Mouse (Mus musculus): Measurements from ENCODE around the gene Arntl. TPM values are rescaled to one million over a fixed set of nuclear protein-coding genes. Genes with fewer than 3 reads are reported as not detected.

Arntl gene
- total and polyA plus RNA-seq, 2 experiments from 2014 or later, result 21.1 to 29.7 TPM

GRCm38 (mm10) chr7:113241901-113242661 lies 34.8 kb downstream of the Arntl start:
- Histone ChIP-seq H3K9ac (replicated peaks; ENCODE audit: low read length, poor library complexity, severe bottlenecking) (no peak overlapping the region), H3K4me1 (ENCODE audit: insufficient read depth, low read length) (peaks cover 3% of the 10 kb centered on the region), H3K27ac (ENCODE audit: low read depth, low read length) (no peak overlapping the region), H3K9me3 (ENCODE audit: low read length) (no peaks in the 10 kb centered on the region), H3K27me3 (ENCODE audit: insufficient read depth, low read length) (no peaks in the 10 kb centered on the region), H3K4me3 (ENCODE audit: low read depth, low read length) (no peak overlapping the region), H3K36me3 (ENCODE audit: insufficient read depth, low read length) (no peaks in the 10 kb centered on the region), H3K4me2 (ENCODE audit: low read depth, low read length, poor library complexity, severe bottlenecking) (no peak overlapping the region)
- TF ChIP-seq CTCF (IDR thresholded peaks at IDR 0.05), result no peak
- WGBS, result 75% methylated on average over 12 of the region's 12 CpGs
- peak; percentile 52 for DNase-seq (ENCODE audit: low spot score)
- no peak for ATAC-seq (ENCODE audit: low FRiP score)

- H3K36me3 ChIP-seq (ENCODE audit: insufficient read depth, low read length), result no peaks in the 10 kb centered on the region
- no peak overlapping the region for H3K4me2 ChIP-seq (ENCODE audit: low read depth, low read length, poor library complexity, severe bottlenecking)
- DNase-seq (ENCODE audit: low spot score), result peak; percentile 68
- no peak for ATAC-seq (ENCODE audit: low FRiP score)
- H3K27ac ChIP-seq (ENCODE audit: low read depth, low read length), result no peak overlapping the region
- H3K4me3 ChIP-seq (ENCODE audit: low read depth, low read length), result no peak overlapping the region
- no peaks in the 10 kb centered on the region for H3K27me3 ChIP-seq (ENCODE audit: insufficient read depth, low read length)
- 66% methylated on average over 6 of the region's 6 CpGs for WGBS
- peaks cover 3% of the 10 kb centered on the region for H3K4me1 ChIP-seq (ENCODE audit: insufficient read depth, low read length)
- no peak for TF ChIP-seq CTCF (IDR thresholded peaks at IDR 0.05)
- no peaks in the 10 kb centered on the region for H3K9me3 ChIP-seq (ENCODE audit: low read length)
- no peak overlapping the region for H3K9ac ChIP-seq (replicated peaks; ENCODE audit: low read length, poor library complexity, severe bottlenecking)
These were observed 35.4 kb downstream of the Arntl start for GRCm38 (mm10) chr7:113242688-113243087.

- Histone ChIP-seq H3K4me1 (ENCODE audit: insufficient read depth, low read length) (peaks cover 16% of the 10 kb centered on the region), H3K27ac (ENCODE audit: low read depth, low read length) (no peak overlapping the region), H3K9me3 (ENCODE audit: low read length) (no peaks in the 10 kb centered on the region), H3K27me3 (ENCODE audit: insufficient read depth, low read length) (no peaks in the 10 kb centered on the region), H3K4me3 (ENCODE audit: low read depth, low read length) (no peak overlapping the region), H3K4me2 (ENCODE audit: low read depth, low read length, poor library complexity, severe bottlenecking) (no peak overlapping the region), H3K36me3 (ENCODE audit: insufficient read depth, low read length) (no peaks in the 10 kb centered on the region), H3K9ac (replicated peaks; ENCODE audit: low read length, poor library complexity, severe bottlenecking) (no peak overlapping the region)
- DNase-seq (ENCODE audit: low spot score) (no peak), ATAC-seq (ENCODE audit: low FRiP score) (no peak)
- whole genome bisulfite sequencing, result 83% methylated on average over 5 of the region's 5 CpGs
- TF ChIP-seq CTCF (IDR thresholded peaks at IDR 0.05), result no peak
These were observed 37.9 kb downstream of the Arntl start for GRCm38 (mm10) chr7:113245144-113245543.

GRCm38 (mm10) chr7:113246512-113246911 lies 39.2 kb downstream of the Arntl start:
- no peak for DNase-seq (ENCODE audit: low spot score)
- H3K9ac ChIP-seq (replicated peaks; ENCODE audit: low read length, poor library complexity, severe bottlenecking), result no peak overlapping the region
- H3K4me1 ChIP-seq (ENCODE audit: insufficient read depth, low read length), result peaks cover 23% of the 10 kb centered on the region
- no peak overlapping the region for H3K27ac ChIP-seq (ENCODE audit: low read depth, low read length)
- no peak for ATAC-seq (ENCODE audit: low FRiP score)
- no peak overlapping the region for H3K4me3 ChIP-seq (ENCODE audit: low read depth, low read length)
- TF ChIP-seq CTCF (IDR thresholded peaks at IDR 0.05), result no peak
- 88% methylated on average over 4 of the region's 4 CpGs for WGBS
- H3K36me3 ChIP-seq (ENCODE audit: insufficient read depth, low read length), result no peaks in the 10 kb centered on the region
- H3K4me2 ChIP-seq (ENCODE audit: low read depth, low read length, poor library complexity, severe bottlenecking), result no peak overlapping the region
- no peaks in the 10 kb centered on the region for H3K9me3 ChIP-seq (ENCODE audit: low read length)
- no peaks in the 10 kb centered on the region for H3K27me3 ChIP-seq (ENCODE audit: insufficient read depth, low read length)

- no peak for TF ChIP-seq CTCF (IDR thresholded peaks at IDR 0.05)
- no peaks in the 10 kb centered on the region for H3K9me3 ChIP-seq (ENCODE audit: low read length)
- DNase-seq (ENCODE audit: low spot score) (no peak), ATAC-seq (ENCODE audit: low FRiP score) (no peak)
- no peaks in the 10 kb centered on the region for H3K36me3 ChIP-seq (ENCODE audit: insufficient read depth, low read length)
- H3K27ac ChIP-seq (ENCODE audit: low read depth, low read length), result no peak overlapping the region
- no peak overlapping the region for H3K4me2 ChIP-seq (ENCODE audit: low read depth, low read length, poor library complexity, severe bottlenecking)
- H3K4me3 ChIP-seq (ENCODE audit: low read depth, low read length), result no peak overlapping the region
- no peak overlapping the region for H3K9ac ChIP-seq (replicated peaks; ENCODE audit: low read length, poor library complexity, severe bottlenecking)
- 76% methylated on average over 5 of the region's 5 CpGs for WGBS
- peaks cover 27% of the 10 kb centered on the region for H3K4me1 ChIP-seq (ENCODE audit: insufficient read depth, low read length)
- no peaks in the 10 kb centered on the region for H3K27me3 ChIP-seq (ENCODE audit: insufficient read depth, low read length)
These were observed 39.9 kb downstream of the Arntl start for GRCm38 (mm10) chr7:113247167-113247566.

GRCm38 (mm10) chr7:113249134-113249825 lies 42.0 kb downstream of the Arntl start:
- H3K9ac ChIP-seq (replicated peaks; ENCODE audit: low read length, poor library complexity, severe bottlenecking), result no peak overlapping the region
- peak; percentile 81 for DNase-seq (ENCODE audit: low spot score)
- WGBS, result 36% methylated on average over 16 of the region's 16 CpGs
- no peaks in the 10 kb centered on the region for H3K9me3 ChIP-seq (ENCODE audit: low read length)
- H3K27ac ChIP-seq (ENCODE audit: low read depth, low read length), result peak overlapping the region; percentile 64
- 0 out of 2 replicates have a peak, but pooled peaks have one; percentile 40 for ATAC-seq (ENCODE audit: low FRiP score)
- peaks cover 26% of the 10 kb centered on the region; the same call in 1 of the 2 replicates for H3K4me1 ChIP-seq (ENCODE audit: insufficient read depth, low read length)
- H3K27me3 ChIP-seq (ENCODE audit: insufficient read depth, low read length), result no peaks in the 10 kb centered on the region
- 0 out of 2 replicates have a peak, but pooled peaks have one; percentile 1 for TF ChIP-seq CTCF (IDR thresholded peaks at IDR 0.05)
- no peak overlapping the region for H3K4me2 ChIP-seq (ENCODE audit: low read depth, low read length, poor library complexity, severe bottlenecking)
- no peak overlapping the region for H3K4me3 ChIP-seq (ENCODE audit: low read depth, low read length)
- no peaks in the 10 kb centered on the region for H3K36me3 ChIP-seq (ENCODE audit: insufficient read depth, low read length)

Measured in midbrain, postnatal 0 days (tissue).